Mouse (Mus musculus) yolk sac, embryonic 10.5 days (tissue): ENCODE measurements around the gene Add2.

Experiments used
- DNase-seq: peaks from one replicate; pipeline ENCODE4 v3.0.0-alpha.2; 2017; ENCODE audit warnings: low spot score

The Add2 gene

DNA sequence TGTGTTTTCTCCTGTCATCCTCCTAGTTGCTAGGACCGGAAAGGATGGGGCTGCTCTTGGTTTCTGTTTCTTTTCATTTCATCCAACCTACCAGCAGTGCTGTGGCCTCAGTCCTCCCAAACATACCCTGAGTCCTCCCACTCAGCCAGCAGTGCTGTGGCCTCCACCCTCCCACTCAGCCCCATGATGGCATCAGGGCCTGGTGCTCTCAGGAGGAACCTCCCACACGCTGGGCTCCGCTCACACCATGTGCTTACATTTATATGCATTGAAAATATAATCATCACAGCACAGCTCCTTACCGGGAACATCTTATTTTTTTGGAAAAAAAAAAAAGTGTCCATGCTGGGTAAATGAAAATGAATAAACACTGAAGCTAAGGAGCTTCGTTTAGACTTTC is 20.0 kb downstream of the Add2 start:
- no peak for DNase-seq

DNA sequence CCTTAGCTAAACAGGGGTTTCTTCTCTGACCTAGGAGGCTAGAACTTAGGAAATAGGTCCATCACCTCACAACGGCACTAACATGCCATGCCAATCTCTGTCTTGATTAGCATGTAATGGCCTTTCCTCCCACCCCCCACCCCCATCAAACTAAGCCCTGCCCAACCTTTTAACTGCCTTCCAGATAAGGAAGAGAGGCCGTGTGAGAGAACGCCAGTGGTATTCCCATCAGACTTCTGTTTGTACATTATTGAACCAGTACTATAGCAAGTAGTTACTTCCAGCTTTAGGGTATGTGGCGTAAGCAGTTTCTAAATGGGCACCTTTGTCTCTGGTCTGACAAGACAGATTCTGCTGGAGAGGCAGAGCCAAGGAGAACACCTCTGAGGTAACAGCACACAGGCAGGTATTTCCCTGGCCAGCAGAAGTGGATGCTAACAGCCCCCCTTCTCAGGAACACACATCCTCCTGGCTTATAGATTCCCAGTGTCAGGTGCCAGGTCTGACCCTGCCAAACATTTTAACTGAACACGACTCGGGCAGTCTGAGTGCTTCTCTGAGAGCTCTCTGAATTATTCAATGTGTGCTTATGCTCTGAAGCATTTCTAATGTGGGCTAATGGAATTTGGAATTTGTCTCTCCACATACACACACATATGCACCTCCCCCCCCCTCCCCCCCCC is 22.2 kb downstream of the Add2 start:
- DNase-seq, result no peak

DNA sequence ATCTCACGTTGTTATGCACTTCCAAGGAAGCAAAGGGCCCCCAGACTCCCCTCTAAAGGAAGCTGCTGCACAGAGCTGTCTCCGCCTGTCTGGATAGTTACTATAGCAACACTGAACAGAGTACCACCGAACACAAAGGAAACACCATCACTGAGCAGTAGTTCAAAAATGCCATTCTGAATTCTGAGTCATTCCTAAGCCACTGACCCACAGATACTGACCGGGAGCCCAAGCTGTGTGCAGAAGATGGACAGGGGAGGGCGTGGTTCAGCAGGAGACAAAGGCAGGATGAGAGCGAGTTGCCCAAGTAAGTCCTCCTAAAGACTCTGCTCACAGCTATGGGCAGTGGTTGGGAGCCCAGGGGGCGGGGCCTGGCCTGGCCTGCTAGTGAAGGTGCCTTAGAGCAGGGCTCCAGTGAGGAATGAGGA is 23.6 kb downstream of the Add2 start:
- DNase-seq, result no peak

DNA sequence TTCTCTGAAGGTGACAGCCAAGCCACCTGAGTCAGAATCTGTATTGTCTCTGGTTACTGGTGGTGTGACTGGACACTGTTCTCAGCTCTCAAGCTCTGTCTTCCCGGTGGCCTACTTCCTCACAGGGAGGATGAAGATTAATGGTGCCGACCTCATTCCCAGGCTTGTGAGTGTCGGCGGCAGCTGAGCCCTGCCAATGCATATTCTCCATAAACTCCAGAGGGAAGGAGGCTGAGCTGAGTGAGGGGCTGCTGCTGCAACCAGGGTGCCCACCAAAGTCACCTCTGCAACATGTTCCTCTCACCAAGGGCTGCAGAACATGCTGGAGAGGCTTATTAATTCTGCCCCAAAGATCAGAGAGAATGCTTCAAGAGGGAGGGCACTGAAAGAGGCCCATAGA is 24.1 kb downstream of the Add2 start:
- no peak for DNase-seq

DNA sequence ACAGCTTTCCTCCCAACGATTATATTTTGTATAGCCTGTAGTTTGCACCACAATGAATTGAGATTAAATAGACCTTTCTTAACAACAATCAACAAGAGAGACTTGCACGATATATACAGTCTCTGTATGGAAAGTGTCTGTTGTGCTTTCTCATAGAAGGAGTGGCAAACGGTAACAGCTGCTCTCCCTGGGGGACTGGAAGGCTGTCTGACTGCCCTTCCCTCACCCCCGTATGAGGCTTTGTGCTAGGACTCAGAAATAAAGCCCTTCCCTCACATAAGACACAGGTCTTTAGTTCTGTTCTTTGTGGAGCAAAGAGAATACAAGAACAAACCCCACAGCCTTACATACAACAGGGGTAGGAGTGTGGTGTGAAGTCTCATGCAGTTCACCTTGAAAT is 24.6 kb downstream of the Add2 start:
- DNase-seq, result no peak

DNA sequence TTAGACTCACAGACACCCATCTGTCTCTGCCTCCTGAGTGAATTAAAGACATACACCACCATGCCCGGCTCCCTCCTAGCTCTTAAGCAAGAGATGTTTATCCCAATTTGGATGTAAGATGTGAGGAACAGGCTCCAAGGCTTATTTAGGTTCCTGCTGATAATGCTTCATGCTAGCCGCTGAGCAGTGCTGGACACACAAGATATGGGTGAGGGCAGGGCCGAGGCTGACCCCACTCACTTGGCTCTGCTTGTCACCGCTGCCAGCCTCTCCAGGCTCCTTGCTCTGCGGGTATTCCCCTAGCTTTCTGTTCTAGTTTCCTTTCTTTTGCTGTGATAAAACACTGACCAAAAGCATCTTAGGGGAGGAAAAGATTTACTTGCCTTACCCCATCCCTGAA is 25.1 kb downstream of the Add2 start:
- no peak for DNase-seq

DNA sequence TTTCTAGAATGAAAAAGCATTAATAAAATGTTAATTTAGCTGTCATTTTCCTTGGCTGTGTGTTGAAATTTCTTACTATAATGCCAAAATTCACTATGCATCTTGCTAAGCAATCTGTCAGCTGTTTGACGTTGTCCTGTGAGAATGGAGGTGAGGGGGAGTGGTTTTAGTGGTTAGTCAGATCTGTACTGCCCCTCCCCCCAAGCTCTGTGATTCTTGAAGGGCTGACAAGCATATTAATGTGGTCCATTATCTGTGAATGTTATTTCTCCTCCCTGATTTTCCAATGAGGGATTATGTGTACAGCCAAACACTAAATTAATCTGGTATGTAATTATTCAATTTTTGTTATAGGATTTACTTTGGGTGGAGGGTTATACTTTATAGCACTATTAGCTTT is 30.0 kb downstream of the Add2 start:
- no peak for DNase-seq

DNA sequence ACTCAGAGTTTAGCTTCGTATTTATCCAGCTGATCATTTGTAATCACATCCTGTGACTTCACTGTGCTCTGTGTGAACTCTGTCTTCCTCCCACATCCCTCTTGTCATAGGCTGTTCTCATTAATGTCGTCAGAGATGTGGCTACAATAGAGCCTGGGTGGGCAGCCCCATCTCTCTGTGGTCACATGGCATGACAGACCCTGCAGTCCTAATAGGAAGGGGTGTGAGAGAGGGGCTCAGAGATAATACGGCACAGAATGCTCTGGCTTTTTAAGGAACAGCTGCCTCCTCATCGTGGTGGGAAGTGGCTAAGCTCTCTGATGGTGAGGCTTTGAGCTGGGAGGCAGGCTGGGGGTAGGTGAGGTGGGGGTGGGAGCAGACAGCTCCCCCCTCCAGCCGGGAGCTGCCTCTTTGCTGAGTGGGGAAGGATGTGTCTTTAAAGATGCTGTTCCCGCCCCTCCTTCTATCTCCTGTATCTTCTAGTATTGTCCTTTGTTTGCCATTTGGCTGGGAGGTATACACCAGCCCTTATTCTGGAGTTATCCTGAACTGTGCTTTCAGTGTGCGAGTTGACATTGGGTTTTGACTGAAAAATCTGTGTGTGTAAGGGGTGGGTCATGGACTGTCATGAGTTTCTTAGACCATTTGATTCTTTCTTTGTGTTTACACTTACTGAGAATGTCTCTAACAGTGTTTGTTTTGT is 30.8 kb downstream of the Add2 start:
- DNase-seq, result no peak

DNA sequence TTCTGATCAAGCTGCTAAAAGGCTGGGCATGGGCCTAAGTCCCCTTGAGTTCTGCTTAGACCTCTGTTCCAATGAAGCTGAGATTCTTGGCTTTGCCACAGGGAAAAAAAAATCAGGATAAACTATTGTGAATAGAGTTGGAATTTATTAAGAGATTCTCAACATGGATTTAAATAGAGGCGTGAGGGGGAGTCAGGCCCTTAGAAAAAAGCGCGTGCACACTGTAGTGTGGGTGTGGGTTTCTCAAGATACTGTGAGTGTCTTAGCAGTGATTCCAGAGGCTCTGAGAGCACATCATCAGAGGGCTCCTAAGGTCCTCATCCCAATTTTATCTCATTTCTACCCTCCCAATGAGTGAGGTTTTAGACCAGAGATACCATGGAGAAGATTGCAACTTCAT is 31.7 kb downstream of the Add2 start:
- DNase-seq, result no peak

DNA sequence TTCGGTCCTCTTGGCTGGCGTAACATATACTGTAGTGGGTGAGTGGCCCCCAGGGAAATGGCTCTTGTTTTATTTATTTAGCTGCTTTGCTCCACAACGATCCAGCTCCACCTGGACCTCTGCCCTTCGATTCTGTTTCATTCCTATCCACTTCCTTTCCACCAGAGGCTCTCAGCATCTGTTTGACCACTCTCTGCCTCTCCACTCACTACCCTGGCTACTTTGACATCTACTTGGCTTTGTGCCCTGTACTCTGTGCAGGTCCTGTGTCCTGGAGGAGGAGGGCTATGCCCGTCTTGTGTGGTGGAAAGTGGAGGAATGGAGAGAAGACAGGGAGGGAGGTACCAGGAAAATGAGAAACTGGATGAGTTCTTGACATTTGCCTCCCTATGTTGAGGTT is 33.7 kb downstream of the Add2 start:
- DNase-seq, result no peak

DNA sequence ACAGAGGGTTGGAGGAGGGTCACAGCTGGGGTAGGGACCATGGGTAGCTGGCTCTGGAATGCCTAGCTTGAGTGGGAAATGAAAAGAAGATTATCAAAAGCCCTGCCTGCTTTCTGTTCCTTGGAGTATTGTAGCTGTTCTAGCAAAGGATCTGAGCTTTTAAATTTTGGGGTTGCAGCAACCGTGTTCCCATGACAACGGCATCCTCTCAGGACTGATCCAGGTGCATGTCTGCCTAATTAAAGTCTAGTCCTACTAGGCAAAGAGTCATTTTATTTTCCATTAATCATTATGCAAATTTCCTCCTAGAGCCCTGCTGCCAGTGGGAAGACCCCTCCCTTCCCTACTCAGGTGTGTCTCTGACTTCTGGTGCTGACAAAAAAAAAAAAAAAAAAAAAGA is 34.2 kb downstream of the Add2 start:
- DNase-seq, result no peak

DNA sequence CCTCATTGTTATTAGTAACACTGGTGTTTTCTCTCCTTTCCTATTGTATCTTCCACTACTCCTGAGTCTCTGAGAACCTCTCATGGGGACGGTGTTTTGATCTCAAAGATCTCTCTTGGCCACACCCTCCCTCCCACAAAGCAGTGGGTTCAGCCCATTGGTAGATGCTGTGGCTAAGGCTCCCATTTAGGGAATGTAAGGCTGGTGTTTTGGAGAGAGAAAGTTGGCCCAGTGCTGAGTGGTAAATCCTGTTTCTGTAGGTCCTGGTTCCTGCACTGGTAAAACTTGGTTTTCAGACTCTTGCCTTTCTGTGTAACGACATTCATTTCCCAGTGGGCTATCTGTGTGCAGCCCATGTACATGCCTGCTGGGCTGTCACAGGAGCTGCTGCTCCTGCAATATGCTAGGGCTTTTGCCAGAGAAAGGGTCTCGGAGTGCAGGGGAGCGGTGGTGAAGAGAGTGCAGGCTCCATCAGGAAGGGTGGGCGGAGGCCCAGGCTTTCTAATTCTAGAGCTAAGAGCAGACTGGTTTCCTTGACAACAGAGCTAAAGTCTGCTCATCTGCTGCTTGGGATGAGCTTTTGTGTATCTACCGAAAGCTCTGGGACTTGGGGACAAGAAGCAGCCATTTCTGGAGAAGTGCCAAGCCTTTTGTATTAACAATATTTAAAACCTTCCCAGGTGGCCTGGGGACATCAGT is 36.0 kb downstream of the Add2 start:
- DNase-seq, result no peak

DNA sequence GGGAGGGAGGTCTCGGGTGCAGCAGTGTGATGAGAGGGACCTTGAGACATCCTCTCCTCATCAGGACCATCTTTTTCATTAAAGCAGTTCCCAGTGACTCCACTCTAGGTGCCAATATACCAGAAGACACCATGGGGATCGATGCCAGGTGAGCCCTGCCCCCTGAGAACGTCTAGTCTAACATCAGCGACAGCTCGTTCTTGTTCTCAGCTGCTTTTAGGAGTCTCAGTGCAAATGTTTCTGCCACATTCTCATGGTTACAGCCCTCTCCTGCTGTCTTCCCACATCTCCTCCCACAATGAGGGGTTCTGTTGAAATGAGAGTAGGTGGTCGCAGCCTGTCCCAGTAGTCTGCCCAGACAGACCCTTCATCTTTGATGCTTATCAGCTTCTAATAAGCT is 38.2 kb downstream of the Add2 start:
- no peak for DNase-seq

DNA sequence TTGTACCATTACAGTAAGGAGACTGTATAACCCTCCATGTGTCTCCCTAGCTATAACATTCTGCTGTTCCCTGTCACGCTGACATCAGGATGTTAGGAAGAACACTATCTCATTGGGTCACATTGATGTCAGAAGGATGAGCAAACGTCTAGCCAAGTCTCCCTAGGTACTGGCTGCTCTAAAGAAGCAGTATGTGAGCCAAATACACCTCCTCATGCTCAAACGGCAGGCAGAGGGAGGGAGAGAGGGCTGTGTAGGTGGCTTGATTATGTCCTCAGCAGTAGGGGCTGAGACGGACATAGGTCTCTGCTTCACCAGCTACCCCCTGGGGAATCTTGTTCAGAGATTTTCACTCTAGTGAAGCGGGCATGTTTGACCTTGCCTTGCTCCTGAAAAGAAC is 38.7 kb downstream of the Add2 start:
- no peak for DNase-seq

DNA sequence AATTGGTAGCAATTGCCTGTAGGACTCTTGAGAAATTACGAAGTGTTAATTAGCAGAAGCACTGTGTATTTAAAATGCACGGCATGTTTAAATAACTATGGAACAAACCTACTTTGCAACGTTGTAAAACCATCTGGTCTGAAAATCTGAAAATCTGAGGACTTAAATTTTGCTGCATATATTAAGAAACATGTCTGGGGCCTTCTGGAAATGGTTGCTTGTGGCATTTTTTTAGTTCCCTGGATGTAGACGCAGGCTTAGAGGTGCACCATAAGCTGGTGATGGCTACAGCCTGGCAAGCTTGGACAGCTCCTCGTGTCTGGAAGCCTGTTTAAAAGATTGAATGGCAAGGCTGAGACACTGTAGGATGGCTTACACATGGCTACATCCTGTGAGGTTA is 40.5 kb downstream of the Add2 start:
- DNase-seq, result no peak

DNA sequence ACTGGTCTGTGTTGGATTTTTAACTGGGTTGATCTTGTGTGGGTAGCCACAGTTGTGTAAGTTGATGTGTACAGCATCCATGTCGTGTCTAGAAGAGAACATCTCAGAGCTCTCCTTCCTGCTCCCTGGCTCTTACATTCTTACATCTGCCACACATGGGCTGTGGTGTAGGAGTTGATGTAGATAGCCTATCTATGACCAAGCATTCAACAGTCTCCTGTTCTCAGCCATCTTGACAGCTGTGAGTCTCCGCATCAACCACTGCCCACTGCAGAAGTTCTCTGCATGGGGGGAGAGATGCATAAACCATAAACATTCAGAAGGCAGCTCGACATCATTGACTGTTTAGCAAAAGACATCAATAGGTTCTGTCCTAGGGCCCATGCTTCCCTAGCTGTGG is 41.4 kb downstream of the Add2 start:
- no peak for DNase-seq

DNA sequence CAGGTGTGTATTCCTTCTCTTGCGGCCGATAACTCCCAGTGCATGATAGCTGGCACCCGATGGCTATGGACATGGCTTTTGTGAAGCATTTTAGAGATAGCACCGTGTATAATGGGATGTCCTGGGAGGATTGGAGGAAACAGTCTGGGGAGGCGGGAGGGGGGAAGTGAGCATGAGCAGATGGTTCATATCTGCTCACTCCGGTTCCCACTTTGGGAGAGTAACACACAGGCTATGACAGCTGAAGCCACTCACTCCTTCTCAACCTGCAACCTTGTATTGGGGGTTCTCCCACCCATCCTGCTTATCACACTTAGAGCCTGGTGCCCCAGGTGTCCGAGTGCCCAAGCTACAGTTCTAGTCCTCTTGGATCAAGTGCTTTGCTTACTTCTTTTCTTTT is 41.8 kb downstream of the Add2 start:
- no peak for DNase-seq

DNA sequence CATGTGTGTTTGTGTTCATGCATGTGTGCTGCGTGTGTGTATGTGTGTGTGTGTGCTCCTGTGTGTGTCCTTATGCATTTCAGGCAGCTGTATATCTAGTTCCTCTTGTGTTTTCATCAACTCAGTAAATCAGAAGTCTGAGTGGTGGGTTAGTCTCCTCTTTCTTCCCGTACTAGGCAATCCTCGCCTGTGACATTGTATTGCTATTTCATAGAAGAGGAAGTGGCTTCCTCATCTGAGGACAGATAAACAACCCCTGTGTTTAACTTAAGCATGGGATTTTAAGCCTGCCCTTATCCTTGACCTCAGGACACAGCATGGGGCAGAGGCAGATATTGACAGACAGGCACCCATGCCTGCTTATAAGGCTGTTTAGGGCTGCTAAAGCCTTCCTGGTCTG is 45.4 kb downstream of the Add2 start:
- DNase-seq, result no peak

DNA sequence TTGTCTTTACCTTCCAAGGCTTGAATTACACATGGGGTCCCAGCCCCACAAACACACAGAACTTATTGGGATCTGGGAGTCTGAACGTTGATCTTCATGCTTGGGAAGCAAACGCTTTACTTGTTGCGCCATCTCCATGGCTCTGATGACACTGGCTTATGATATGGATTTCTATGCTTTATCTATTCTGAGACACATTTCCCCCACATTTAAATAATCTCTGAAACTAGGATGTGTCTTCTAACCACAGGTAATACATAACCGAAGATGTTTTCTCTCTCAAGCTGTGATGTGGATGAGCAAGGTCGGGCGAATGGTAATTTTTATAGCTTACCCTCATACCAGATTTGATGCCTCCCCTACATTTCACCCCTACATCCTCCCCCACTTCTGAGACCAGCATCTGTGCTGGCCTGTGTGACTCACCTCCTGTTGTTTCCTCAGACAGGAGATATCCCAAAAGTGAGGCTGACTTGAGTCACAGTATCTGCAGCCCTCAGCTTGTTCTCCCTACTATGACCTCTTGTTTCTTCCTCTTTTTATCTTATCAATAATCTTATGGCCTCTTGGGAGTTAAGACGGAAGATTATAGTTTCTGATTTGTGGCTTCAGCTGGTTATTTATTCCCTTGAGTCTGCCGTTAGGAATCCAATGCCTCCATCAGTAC is 46.2 kb downstream of the Add2 start:
- DNase-seq, result no peak

DNA sequence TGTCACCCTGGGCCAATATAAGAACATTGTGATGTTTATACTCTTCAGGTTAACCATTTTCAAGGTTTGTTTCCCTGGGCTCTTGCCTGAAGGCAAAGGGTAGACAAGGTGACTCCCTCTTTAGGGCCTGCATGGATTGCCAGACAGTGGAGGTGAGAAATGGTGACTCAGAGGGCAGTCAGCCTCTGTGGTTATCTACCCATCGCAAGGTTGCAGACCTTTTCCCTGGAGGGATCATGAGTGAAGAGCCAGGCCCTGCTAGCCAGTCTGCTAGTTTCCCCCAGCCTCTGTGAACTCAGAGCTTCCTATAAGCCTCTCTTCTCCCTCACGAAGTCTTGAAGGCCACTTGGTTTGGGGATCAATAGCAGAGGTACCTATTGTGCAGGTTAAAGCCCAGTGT is 48.0 kb downstream of the Add2 start:
- no peak for DNase-seq

DNA sequence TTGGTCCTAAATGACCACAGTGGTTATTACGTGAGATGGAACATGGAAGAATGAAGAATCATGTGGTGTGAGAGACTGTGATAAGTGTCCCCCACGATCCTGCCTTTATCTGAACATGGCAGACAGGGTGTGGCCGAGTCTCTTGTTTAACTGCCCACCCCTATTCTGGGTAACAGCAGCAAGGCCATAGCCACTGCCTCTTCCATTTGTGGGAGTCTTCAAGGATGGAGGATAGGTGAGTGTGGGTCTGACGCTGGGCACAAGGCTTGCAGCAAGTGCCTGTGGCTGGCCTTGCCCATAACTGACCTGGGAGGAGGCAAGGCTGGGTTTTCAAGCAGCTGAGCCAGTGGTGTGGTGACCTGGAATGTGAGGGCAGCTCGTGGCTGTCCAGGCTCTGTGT is 49.4 kb downstream of the Add2 start:
- peak; percentile 25 for DNase-seq

DNA sequence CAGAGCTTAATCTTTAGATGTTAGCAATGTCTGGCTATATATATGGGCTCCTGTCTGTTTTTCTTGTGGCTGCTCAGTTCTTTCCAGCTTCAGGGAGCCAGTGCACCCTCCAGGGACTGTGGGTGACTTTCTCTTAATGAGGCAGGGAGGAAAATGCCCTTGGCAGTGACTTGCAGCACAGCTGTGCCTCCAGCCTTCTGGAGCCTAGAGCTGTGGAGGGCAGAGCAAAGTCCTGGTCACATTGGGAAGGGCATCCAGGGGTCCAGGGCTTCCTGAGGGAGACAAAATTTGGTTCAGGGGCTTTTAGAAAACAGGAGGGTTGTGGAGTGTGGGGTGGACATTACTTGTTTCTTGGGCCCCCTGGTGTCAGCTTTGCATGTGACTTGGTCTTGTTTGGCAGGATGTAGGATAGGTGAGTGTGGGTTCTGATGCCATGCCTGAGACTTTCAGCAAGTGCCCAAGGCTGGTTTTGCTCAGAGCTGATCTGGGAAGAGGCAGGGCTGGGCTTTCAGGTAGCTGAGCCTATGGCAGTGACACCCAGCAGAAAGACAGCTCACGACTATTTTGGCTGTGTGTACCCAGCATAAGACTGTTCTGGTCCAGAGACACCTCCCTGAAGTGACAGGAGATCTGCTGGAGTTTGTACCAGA is 50.0 kb downstream of the Add2 start:
- DNase-seq, result no peak
